Mouse (Mus musculus) ovary, adult 18-20 months (tissue): ENCODE measurements at regions not wholly inside any gene's neighbourhood (a gene's known extent, or its start where the extent isn't known, plus 50 kb on each side); places are given as distances from the start of the nearest gene placed in this dataset.

Experiments
- DNase-seq: peaks from one replicate; pipeline ENCODE4 v3.0.0; 2022; ENCODE audit warnings: low spot score, mixed read lengths

DNA sequence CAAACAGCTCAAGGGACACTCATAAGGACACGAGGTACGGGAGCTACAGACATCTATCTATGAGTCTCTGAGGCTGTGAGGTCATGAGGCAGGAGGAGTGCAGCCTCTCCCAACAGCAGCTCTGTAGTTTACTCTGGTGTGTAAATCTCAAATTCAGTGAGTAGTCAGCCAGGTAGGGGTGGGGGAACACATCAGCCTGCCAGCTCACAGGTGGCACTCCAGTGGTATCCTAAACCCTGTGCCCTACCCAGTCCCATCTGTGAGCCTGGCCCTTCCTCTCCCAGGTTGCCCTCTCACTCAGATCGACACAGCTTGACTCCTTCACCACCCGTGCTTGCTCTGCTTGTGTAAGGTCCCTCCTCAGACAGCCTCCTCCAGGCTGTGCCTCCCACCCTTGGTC is 202.2 kb downstream of the Sipa1l2 start:
- DNase-seq: no peak

DNA sequence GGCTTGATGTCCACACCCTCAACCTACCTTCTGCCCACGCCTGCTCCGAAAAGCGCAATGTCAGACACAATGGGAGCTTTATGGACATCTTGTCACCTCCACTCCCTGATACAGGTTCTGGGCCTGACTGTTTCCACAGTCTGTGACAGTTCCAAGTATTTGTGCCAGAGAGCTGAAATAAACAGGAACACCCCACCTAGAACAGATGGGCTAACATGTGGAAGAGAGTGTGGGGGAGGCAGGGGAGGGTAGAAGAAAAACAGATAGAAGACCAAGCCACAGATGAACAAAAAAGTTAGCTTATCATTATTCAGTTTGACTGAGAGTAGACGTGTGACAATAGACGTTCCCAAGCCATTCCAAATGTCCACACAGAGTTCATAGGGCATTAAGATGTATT is 204.6 kb downstream of the Sipa1l2 start:
- DNase-seq: no peak

DNA sequence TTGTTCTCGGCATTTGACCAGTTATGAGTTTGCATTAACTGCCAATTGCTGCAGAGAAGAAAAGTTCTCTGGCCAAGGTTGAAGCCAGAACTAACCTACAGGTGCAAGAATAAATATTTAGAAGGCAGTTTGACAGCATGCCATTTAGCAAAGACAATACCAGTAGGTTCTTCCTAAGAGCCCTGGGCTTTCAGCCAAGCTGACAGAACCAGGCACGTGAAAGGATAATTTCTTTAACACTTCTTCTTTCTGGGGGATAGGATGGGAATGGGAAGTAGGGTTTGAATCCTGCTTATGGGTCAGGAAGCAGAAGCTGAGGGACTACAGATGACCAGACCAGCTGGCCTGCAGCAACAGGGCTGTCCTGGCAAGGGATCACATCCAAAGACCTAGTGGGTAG is 210.2 kb downstream of the Sipa1l2 start:
- no peak for DNase-seq

GRCm38 (mm10) chr8:125357759-125358158 is 211.8 kb downstream of the Sipa1l2 start:
- no peak for DNase-seq

- DNase-seq: no peak
These were observed 214.5 kb downstream of the Sipa1l2 start for GRCm38 (mm10) chr8:125355059-125355509.

GRCm38 (mm10) chr8:125352276-125352675 is 217.3 kb downstream of the Sipa1l2 start:
- no peak for DNase-seq

DNA sequence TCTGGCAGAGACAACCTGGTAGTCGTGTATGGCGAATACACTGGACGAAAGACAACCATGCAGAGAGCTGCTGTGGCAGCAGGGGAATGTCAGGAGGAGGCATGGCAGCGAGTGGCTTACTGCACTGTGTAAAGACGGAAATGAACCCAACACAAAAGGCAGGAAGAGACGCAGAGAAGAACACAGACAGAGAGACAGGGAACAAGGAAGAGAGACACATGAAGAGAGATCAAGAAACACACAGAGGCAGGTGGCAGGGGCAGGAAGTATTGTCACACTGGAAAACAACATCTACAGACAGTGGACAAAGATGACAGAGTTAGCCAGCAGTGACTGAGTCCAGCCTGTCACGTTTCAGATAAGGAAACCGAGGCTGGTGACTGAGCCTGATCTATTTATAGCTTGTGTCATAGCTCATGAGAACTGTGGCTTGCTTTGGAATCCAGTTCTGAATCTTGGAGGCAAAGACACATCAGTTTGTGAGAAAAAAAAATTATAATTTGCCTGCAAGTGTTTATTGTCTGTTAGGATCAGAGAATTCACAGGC is 218.0 kb downstream of the Sipa1l2 start:
- no peak for DNase-seq

GRCm38 (mm10) chr8:125349290-125350025 is 220.2 kb downstream of the Sipa1l2 start:
- peak; percentile 82 for DNase-seq

GRCm38 (mm10) chr8:125346182-125346581 is 223.4 kb downstream of the Sipa1l2 start:
- no peak for DNase-seq

DNA sequence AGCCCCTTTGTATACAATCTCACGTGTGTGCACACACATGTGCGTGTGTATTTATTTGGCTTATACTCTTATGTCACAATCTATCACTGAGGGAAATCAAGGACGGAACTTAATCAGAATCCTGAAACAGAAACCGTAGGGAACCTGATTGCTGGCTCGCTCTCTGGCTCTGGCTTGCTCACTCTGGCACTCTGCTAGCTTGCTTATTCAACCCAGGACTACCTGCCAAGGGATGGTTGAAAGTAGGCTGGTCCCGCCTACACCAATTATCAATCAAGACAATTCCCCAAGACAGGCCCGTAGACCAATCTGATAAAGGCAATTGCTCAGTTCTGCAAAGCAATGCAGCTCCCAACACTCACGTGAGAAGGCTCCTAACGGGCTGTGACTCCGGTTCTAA is 224.0 kb downstream of the Sipa1l2 start:
- no peak for DNase-seq

- peak; percentile 62 for DNase-seq
These were observed 225.7 kb downstream of the Sipa1l2 start for GRCm38 (mm10) chr8:125343867-125344266.

DNA sequence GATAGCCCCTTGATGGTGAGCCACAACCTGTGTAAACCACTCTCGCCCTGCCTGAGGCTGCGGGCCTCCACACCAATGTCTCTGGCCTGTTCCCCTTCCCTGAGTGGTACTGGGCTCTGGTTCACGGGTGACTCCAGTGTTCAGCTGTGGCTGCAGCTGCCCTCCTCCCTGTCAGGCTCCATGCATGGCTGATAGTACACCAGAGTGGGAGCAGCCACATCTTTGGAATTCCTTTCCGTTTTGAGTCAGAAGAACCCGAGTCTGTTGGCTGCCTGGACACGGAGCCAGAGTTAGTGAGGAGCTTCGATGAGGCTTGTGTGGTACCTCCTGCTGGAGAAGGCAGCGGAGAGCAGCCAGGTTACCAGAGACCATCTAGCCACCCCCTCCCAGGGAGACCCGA is 227.1 kb downstream of the Sipa1l2 start:
- no peak for DNase-seq

DNA sequence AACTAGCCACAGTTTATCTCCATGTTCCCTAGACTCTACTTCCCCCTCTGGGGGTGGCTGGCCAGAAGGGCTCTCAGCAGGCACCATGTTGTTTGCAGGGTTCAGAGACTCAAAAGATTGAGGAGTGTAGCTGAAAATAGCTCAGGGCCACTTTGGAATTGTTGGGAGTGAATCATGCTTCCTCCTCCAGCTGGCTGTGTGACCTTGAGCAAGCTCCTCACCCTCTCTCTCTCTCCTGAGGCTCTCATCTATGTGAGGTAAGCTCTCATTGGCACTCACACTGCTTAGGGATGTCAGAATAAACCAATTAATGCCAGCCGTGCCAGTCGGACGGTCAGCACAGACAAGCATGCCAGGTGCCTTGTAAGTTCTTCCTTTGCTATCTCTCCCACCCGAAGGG is 228.0 kb downstream of the Sipa1l2 start:
- DNase-seq: peak; percentile 81

- DNase-seq: no peak
These were observed 231.4 kb downstream of the Sipa1l2 start for GRCm38 (mm10) chr8:125338222-125338621.

GRCm38 (mm10) chr8:125337444-125338077 is 232.0 kb downstream of the Sipa1l2 start:
- peak; percentile 37 for DNase-seq

DNA sequence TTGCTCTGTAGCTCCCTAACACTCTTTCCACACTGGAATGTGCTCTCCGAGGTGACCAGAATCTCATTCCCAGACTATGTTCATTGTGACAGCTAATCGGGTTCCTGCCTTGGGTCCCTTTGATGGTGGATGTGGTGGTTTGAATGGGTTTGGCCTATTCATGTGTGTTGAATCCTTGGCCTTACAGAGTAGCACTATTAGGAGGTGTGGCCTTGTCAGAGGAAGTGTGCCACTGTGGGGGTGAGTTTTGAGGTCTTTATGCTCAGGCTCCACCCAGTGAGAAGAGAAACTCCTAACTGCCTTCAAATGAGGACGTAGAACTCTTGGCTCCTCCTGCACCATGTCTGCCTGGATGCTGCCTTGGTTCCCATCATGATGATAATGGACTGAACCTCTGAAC is 232.8 kb downstream of the Sipa1l2 start:
- DNase-seq: no peak

DNA sequence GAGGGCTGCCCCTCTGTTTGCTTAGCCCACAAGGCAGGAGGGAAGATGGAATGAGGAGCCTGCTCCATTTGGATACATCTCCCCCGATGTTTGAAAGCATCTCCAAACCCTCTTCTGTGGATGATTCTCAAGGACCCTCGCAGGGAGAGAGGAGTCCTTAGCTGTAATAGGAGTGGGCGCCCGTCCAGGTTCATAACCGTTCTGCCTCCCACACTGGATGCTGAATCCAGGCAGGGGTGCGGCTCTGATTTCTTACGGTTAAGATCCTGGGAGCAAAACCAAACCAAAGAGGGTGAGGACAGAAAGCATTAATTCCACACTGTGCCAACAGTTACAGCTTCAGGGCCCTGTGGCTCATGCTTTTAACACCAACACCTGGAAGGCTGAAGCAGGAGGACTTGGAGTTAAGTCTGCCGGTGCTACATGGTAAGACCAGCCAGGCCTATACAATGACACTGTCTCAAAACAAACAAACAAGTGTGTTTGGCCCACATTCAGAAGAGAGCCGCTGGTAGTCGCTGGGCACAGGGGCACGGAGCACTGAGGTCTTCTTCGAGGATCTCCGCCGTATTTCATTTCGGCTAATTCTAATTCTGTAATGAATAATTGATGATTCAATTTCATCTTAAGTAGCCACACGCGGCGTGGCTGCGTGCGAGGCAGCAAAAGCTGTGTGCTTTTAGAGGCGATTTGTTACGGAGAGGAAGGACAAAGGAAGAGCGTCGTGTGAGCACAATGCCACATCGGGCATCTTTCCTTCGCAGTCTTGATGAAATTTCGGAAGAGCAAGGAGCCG is 233.8 kb downstream of the Sipa1l2 start:
- no peak for DNase-seq

DNA sequence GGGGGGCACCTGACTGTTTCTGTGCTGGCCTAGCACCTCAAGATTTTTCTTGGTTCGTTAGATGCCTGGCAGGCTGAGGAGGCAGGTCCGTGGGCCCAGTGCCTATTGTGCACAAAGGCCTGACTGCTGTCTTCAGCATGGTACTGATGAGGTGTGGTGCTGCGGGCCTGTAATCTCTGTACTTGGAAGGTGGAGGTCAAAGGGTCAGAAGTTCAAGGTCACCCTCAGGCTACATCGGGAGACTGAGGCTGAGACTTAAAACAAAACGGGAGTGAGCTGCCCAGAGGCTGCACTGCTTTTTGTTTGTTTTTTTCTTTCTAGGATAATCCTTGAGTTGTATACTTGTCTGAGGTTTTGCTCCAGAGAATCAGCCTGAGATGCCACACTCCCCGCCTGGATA is 234.4 kb downstream of the Sipa1l2 start:
- DNase-seq: no peak

DNA sequence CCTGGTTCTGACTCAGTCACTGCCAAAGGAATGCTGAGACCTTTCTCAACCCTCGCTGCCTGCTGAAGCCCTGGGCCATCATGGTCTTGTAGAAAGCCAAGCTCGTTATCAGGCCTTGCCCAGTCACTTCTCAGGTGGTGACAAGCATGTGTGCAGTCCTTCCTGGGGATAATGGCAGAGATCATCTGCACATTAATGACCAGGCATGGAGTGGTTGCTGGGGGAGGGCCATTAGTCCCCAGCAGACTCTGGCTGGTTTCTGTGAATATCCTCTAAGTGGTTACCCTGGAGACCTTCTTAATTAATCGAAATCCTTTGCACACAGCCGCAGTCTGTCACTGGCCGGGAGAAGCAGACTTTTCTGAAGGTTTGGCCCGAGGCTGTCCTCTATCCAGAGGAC is 239.0 kb downstream of the Sipa1l2 start:
- DNase-seq: no peak

DNA sequence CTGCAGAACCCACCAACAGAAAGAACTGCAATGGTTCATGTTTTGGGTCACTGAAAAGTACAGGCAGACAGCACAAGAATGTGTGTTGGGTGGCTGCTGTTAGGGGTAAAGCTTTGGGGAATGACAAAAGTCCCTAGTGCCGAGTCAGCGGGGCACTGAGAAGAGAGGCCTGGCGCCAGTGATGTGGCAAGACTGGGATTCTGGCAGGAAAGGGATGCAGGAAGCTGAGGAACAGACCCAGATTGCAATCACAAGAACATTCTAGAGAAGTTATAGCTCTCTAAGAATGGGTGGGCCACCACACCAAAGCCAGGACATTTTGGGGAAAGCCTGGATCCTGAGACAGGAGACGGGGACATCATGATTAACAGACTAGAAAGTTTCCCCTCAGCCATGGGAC is 241.0 kb downstream of the Sipa1l2 start:
- no peak for DNase-seq

DNA sequence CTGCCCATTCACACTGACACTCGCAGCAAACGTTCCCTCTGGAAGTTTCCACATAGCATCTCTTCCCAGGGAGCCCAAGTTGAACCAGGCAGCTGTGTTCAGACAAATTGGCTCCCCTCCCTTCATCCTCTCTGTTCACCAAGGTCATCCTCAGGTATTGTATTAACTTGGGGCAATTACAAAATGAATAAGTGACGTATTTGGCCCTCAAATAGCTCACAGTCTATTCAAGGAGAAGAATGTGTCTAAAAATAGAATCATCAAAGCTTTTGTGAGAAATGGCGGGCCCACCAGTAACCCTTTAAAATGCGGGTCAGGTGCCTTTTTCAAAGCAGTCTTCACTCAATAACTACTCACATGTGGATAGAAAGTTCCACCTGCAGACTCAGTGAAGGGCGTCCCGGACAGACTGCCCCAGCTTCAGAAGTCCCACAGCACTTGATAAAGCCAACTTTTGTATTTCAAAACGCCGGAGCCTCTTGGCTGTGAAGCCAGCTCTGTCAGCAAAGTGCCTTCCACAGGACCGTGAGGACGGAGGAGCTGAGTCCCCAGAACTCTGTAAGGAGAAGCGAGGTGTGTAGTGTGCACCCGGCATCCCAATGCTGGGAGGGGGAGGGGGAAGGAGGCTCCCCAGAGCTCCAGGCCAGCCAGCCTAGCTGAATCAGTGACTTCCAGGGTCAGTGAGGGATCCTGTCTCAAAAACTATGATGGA is 241.9 kb downstream of the Sipa1l2 start:
- DNase-seq: no peak

- no peak for DNase-seq
These were observed 242.6 kb downstream of the Sipa1l2 start for GRCm38 (mm10) chr8:125327006-125327405.
